Mouse (Mus musculus) cerebellum, adult 8-10 months (tissue): ENCODE results near the gene Vmn1r7.
"Not testable (repeated sequence)": the region's sequence is repeated elsewhere in the genome, so short reads cannot be mapped to it uniquely, and the experiment has no call there.

Experiments used
- DNase-seq: peaks from one replicate; pipeline ENCODE4 v3.0.0; 2022

Gene Vmn1r7

GRCm38 (mm10) chr6:57025224-57025623 is at the start of gene Vmn1r7:
Vmn1r7 (minus strand) TSS chr6:57025324.
- DNase-seq, result not testable (repeated sequence)

GRCm38 (mm10) chr6:57066487-57066886 is 41.4 kb upstream of the Vmn1r7 start, which contains the start of gene Vmn1r9:
Vmn1r9 (plus strand) TSS chr6:57066787.
- no peak for DNase-seq

- DNase-seq, result no peak
Measured at GRCm38 (mm10) chr6:57063730-57064129, 38.6 kb upstream of the Vmn1r7 start.

- DNase-seq, result no peak
Measured at GRCm38 (mm10) chr6:57034674-57035073, 9.6 kb upstream of the Vmn1r7 start.

GRCm38 (mm10) chr6:57031984-57032383 is 6.9 kb upstream of the Vmn1r7 start, which contains the start of gene Vmn1r8:
Vmn1r8 (plus strand) TSS chr6:57032284.
- no peak for DNase-seq

- no peak for DNase-seq
Measured at GRCm38 (mm10) chr6:56996943-56997342, 28.2 kb downstream of the Vmn1r7 start, which contains the start of gene Vmn1r6. Vmn1r6 (plus strand) TSS chr6:56997243.
